Mouse (Mus musculus) lung, adult 2 months (tissue): Measurements from ENCODE around the gene Esyt2.

Source experiments
- CTCF ChIP-seq: fragments of 200-500 bp; IDR thresholded peaks from 2 replicates; pipeline ENCODE4 v1.5.1; 2011; ENCODE audit warnings: mild to moderate bottlenecking, low read length, control low read depth; ENCODE audit not compliant: insufficient read depth
- POLR2A ChIP-seq: fragments of 200-500 bp; IDR thresholded peaks from 2 replicates; pipeline ENCODE4 v1.6.1; 2011; ENCODE audit warnings: low read depth, mild to moderate bottlenecking, control low read depth, low read length, borderline replicate concordance; ENCODE audit errors: extremely low read depth

DNA sequence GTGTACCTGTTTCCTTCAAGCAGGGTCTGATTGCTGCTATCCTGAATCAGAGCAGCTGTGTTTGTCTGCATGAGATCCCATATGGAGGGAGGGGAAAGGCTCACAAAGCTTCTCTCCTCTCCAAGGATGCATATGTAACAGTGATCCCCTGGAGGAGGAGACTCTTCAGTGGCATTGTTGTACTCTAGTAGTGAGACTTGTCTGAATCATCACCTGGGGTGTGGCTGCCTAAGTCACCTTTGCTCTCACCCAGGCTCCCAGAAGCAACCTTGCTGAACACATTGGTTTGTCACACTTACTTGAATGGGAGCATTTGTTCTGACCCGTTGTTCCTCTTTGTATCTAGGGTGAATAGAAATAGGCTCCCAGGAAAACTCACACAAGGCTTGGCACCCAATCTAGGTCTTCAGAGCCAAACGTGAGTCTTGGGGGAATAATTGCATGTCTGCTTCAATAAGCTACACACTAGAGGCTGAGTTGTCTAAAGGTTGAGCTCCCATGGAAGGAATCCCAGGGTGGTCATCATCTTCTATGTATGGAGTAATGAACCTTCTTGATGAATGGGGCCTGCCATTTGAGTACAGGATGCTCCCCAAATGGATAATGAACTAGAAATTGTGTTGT, 115.2 kb downstream of the Esyt2 start:
- TF ChIP-seq CTCF (no peak), POLR2A (no peak)
